25 mouse cellular contexts compared by ENCODE assay signal in genomic region chr5:13573867-13574266, GRCm38 (mm10).
"Had no signal": no experiment of that assay in that cellular context is flagged by ENCODE, and none has a peak within 500 bp of the region (broad histone marks: within the 10 kb centered on the region; RNA-seq: fewer than 3 reads in every experiment).

No protein-coding gene starts in this region.

- ATAC-seq: hindbrain, postnatal 0 days; intestine, embryonic 16.5 days; liver, embryonic 12.5 days had no signal

- H3K36me3 ChIP-seq: heart, embryonic 15.5 days; liver, embryonic 12.5 days had no signal

- H3K4me3 ChIP-seq: heart, adult 2 months; heart, embryonic 13.5 days; heart, embryonic 15.5 days; hindbrain, embryonic 15.5 days; kidney, embryonic 15.5 days; limb, embryonic 13.5 days; limb, embryonic 15.5 days; liver, embryonic 12.5 days had no signal

- H3K9ac ChIP-seq: heart, embryonic 13.5 days; heart, embryonic 15.5 days; hindbrain, embryonic 15.5 days; kidney, embryonic 15.5 days; limb, embryonic 13.5 days; limb, embryonic 15.5 days; liver, embryonic 12.5 days had no signal

- H3K4me2 ChIP-seq: heart, embryonic 11.5 days; heart, embryonic 13.5 days; heart, embryonic 15.5 days; hindbrain, embryonic 15.5 days; kidney, embryonic 15.5 days; limb, embryonic 13.5 days; limb, embryonic 15.5 days; liver, embryonic 12.5 days had no signal

- H3K9me3 ChIP-seq: heart, embryonic 13.5 days; heart, embryonic 15.5 days; hindbrain, embryonic 15.5 days; kidney, embryonic 15.5 days; limb, embryonic 13.5 days; limb, embryonic 15.5 days; liver, embryonic 12.5 days had no signal

- DNase-seq: gastrocnemius, postnatal 14 days; gastrocnemius, postnatal 36 days; heart, adult 11 months; heart, adult 2 months; heart, postnatal 14 days; heart, postnatal 36 days; kidney, adult 11 months; kidney, adult 2 months; kidney, adult 9 months; kidney, postnatal 14 days; kidney, postnatal 36 days; layer of hippocampus, adult 9-11 months; layer of hippocampus, postnatal 36 days; left cerebral cortex, postnatal 4 days had no signal

- H3K4me1 ChIP-seq: heart, embryonic 13.5 days; heart, embryonic 15.5 days; hindbrain, embryonic 15.5 days; kidney, embryonic 15.5 days; limb, embryonic 13.5 days; limb, embryonic 15.5 days; liver, embryonic 12.5 days had no signal

- H3K27ac ChIP-seq: heart, adult 2 months; heart, embryonic 13.5 days; heart, embryonic 15.5 days; hindbrain, embryonic 15.5 days; hindbrain, postnatal 0 days; kidney, embryonic 15.5 days; kidney, postnatal 0 days; limb, embryonic 13.5 days; limb, embryonic 15.5 days; liver, embryonic 12.5 days had no signal

- H3K27me3 ChIP-seq: heart, embryonic 13.5 days; heart, embryonic 15.5 days; hindbrain, embryonic 15.5 days; kidney, embryonic 15.5 days; limb, embryonic 13.5 days; limb, embryonic 15.5 days; liver, embryonic 12.5 days had no signal
